Mouse (Mus musculus) macrophage (primary cell): ENCODE measurements around the gene Spata33. TPM values are rescaled to one million over a fixed set of nuclear protein-coding genes. Genes with fewer than 3 reads are reported as not detected.

Source experiments
- polyA plus RNA-seq: library from polyadenylated mRNA; stranded (reverse); fragments of 250-400 nt; gene quantifications from 3 replicates; pipeline ENCODE4 v1.2.4, GENCODE M21; 2018; ENCODE audit warnings: inconsistent platforms

Gene Spata33
- polyA plus RNA-seq, 1 experiment from 2014 or later = 0.27 TPM

Other genes with a start within 250 kb of the Spata33 start
- gene Ankrd11, start 170.6 kb upstream of the Spata33 start, polyA plus RNA-seq = 32.7 to 46.6 TPM (median 36.7 TPM) in 3 replicates
- gene Spg7, start 149.9 kb upstream of the Spata33 start, polyA plus RNA-seq = 28.2 to 39.2 TPM (median 32.3 TPM) in 3 replicates
- 513 to 1,298 TPM (median 1,102 TPM) in 3 replicates for gene Rpl13, start 110.5 kb upstream of the Spata33 start, polyA plus RNA-seq
- not detected in 3 replicates for gene Cpne7, start 95.5 kb upstream of the Spata33 start, polyA plus RNA-seq
- gene Sult5a1, start 54.5 kb upstream of the Spata33 start, polyA plus RNA-seq = not detected in 3 replicates
- gene Dpep1, start 26.6 kb upstream of the Spata33 start, polyA plus RNA-seq = not detected in 3 replicates
- gene Chmp1a, start 69 bp upstream of the Spata33 start, polyA plus RNA-seq = 35.0 to 103 TPM (median 101 TPM) in 3 replicates
- gene Cdk10, start 12.0 kb downstream of the Spata33 start, polyA plus RNA-seq = 13.9 to 19.0 TPM (median 17.2 TPM) in 3 replicates
- 2.4 to 3.9 TPM (median 2.8 TPM) in 3 replicates for gene Spata2l, start 23.4 kb downstream of the Spata33 start, polyA plus RNA-seq
- 9.8 to 12.0 TPM (median 11.1 TPM) in 3 replicates for gene Zfp276, start 41.4 kb downstream of the Spata33 start, polyA plus RNA-seq
- 10.8 to 15.8 TPM (median 14.7 TPM) in 3 replicates for gene Vps9d1, start 41.5 kb downstream of the Spata33 start, polyA plus RNA-seq
- gene Fanca, start 105.7 kb downstream of the Spata33 start, polyA plus RNA-seq = 1.4 to 7.1 TPM (median 4.2 TPM) in 3 replicates
- gene Spire2, start 119.9 kb downstream of the Spata33 start, polyA plus RNA-seq = not detected in 3 replicates
- 120 to 135 TPM (median 125 TPM) in 3 replicates for gene Tcf25, start 160.9 kb downstream of the Spata33 start, polyA plus RNA-seq
- not detected in 3 replicates for gene Mc1r, start 194.3 kb downstream of the Spata33 start, polyA plus RNA-seq
- 0.14 TPM in 1 of 3 replicates, not detected in the others for gene Tubb3, start 198.6 kb downstream of the Spata33 start, polyA plus RNA-seq
- 10.3 to 15.7 TPM (median 13.9 TPM) in 3 replicates for gene Def8, start 210.7 kb downstream of the Spata33 start, polyA plus RNA-seq